Mouse (Mus musculus) MEL (cell line): ENCODE data around the gene Rpn2. TPM values are rescaled to one million over a fixed set of nuclear protein-coding genes. Genes with fewer than 3 reads are reported as not detected.

Experiments used
- DNase-seq: peaks from one replicate; pipeline ENCODE4 v3.0.0; 2011; ENCODE audit warnings: low read depth, low spot score
- H3K27ac ChIP-seq: 2 replicates; pipeline ENCODE4 v1.5.1; 2012; ENCODE audit warnings: low read depth, mild to moderate bottlenecking, control low read depth, low read length, moderate library complexity; ENCODE audit not compliant: control insufficient read depth
- H3K27me3 ChIP-seq, 2 experiments: fragments of 150-350 bp in 1 of 2; sonication (generic) in 1 of 2; 2 replicates each; pipeline ENCODE4 v1.6.1; 2012; ENCODE audit warnings: low read length in 2 of 2, mild to moderate bottlenecking in 2 of 2, improper control_type of control experiment in 1 of 2, moderate library complexity in 1 of 2; ENCODE audit not compliant: insufficient read depth in 2 of 2, control insufficient read depth in 1 of 2
- H3K36me3 ChIP-seq, 2 experiments: 2 replicates each; pipeline ENCODE4 v1.6.1; 2012 to 2014; ENCODE audit warnings: low read length in 2 of 2, improper control_type of control experiment in 1 of 2, inconsistent platforms in 1 of 2, mild to moderate bottlenecking in 1 of 2; ENCODE audit not compliant: insufficient read depth in 2 of 2, control insufficient read depth in 1 of 2
- H3K4me1 ChIP-seq, 2 experiments: fragments of 150-350 bp in 1 of 2; sonication (generic) in 1 of 2; 2 replicates each; pipeline ENCODE4 v1.6.1; 2012; ENCODE audit warnings: low read length in 2 of 2, improper control_type of control experiment in 1 of 2, mild to moderate bottlenecking in 1 of 2; ENCODE audit not compliant: insufficient read depth in 2 of 2, control insufficient read depth in 1 of 2
- H3K4me3 ChIP-seq, 2 experiments: fragments of 150-350 bp in 1 of 2; sonication (generic) in 1 of 2; 2 replicates each; pipeline ENCODE4 v1.5.1; 2012; ENCODE audit warnings: low read depth in 2 of 2, low read length in 2 of 2, mild to moderate bottlenecking in 2 of 2, moderate library complexity in 2 of 2, control low read depth in 1 of 2, improper control_type of control experiment in 1 of 2; ENCODE audit not compliant: control insufficient read depth in 1 of 2, insufficient read depth in 1 of 2
- H3K79me2 ChIP-seq: 2 replicates; pipeline ENCODE4 v1.6.1; 2012; ENCODE audit warnings: mild to moderate bottlenecking, low read length, moderate library complexity; ENCODE audit not compliant: control insufficient read depth, poor library complexity, insufficient read depth
- H3K9ac ChIP-seq: 2 replicates; pipeline ENCODE4 v1.6.1; 2012; ENCODE audit warnings: low read depth, mild to moderate bottlenecking, control low read depth, low read length, moderate library complexity; ENCODE audit not compliant: control insufficient read depth, poor library complexity, severe bottlenecking
- H3K9me3 ChIP-seq: fragments of 150-350 bp; sonication (generic); replicated peaks from 2 replicates; pipeline ENCODE4 v1.6.1; 2012; ENCODE audit warnings: mild to moderate bottlenecking, low read length, improper control_type of control experiment, moderate library complexity; ENCODE audit not compliant: insufficient read depth
- CTCF ChIP-seq, 3 experiments: IDR thresholded peaks in 2 of 3; conservative IDR thresholded peaks in 1 of 3; 2 replicates each; pipeline ENCODE4 v1.5.1; 2011 to 2012; ENCODE audit warnings: low read length in 3 of 3, low read depth in 2 of 3, mild to moderate bottlenecking in 2 of 3, improper control_type of control experiment in 1 of 3, inconsistent platforms in 1 of 3, mixed read lengths in 1 of 3, moderate library complexity in 1 of 3; ENCODE audit not compliant: control insufficient read depth in 1 of 3, insufficient read depth in 1 of 3, poor library complexity in 1 of 3, severe bottlenecking in 1 of 3
- HCFC1 ChIP-seq: IDR thresholded peaks from 2 replicates; pipeline ENCODE4 v1.6.1; 2012; ENCODE audit warnings: low read depth, mild to moderate bottlenecking, inconsistent platforms, low read length, improper control_type of control experiment, moderate library complexity
- KAT2A ChIP-seq: conservative IDR thresholded peaks from 2 replicates; pipeline ENCODE4 v1.6.1; 2012; ENCODE audit warnings: low read depth, low read length, improper control_type of control experiment, inconsistent platforms
- NELFE ChIP-seq: IDR thresholded peaks from 2 replicates; pipeline ENCODE4 v1.6.1; 2011; ENCODE audit warnings: low read depth, low read length, improper control_type of control experiment
- SMC3 ChIP-seq: IDR thresholded peaks from 2 replicates; pipeline ENCODE4 v1.6.1; 2011; ENCODE audit warnings: low read depth, low read length, improper control_type of control experiment
- polyA plus RNA-seq, 2 experiments: library from polyadenylated mRNA; stranded (reverse) in 1 of 2; unstranded in 1 of 2; fragments of >175 nt in 1 of 2; fragments of >200 nt in 1 of 2; gene quantifications; 2 replicates each; pipeline versions ENCODE4 v1.2.1 to v1.2.4; 2012; ENCODE audit warnings: low replicate concordance in 2 of 2, low read depth in 1 of 2; ENCODE audit not compliant: insufficient read length in 2 of 2, insufficient read depth in 1 of 2, missing spikeins in 1 of 2
- total RNA-seq: library from RNA; depleted of rRNA; stranded (reverse); fragments of 300-350 nt; gene quantifications from 2 replicates; pipeline ENCODE4 v1.2.3, GENCODE M21; 2012; rRNA removed

The Rpn2 gene
- total and polyA plus RNA-seq, 3 experiments, result 284 to 316 (median 310) TPM

DNA sequence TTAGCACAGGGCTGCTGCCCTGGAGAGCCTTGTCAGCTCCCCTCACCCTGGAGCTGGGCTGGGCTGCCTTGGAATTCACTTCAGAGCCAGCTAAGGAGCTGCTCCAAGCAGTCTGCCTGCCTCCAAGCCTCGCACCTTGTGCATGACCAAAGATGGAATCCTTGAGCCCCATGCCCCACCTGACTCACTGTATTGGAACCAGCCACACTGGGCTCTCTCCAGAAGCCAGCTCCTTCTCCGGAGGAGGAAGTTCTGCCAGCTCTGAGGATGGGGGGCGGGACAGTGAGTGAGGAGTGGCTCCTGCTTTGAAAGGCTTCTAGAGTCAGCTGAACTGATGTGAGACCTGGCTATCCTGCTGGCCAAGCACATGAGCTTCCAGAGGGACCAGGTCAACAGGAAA, 94.9 kb downstream of the Rpn2 start:
- peaks cover 15% of the 10 kb centered on the region; the same call in 1 of the 2 replicates for H3K79me2 ChIP-seq
- no peak overlapping the region for H3K4me3 ChIP-seq
- H3K9me3 ChIP-seq, result no peaks in the 10 kb centered on the region
- DNase-seq, result no peak
- no peaks in the 10 kb centered on the region; a peak in 1 of 4 replicates for H3K4me1 ChIP-seq
- H3K36me3 ChIP-seq, result peaks cover 0 to under 1% of the 10 kb centered on the region in 2 experiments; a peak in 3 of 4 replicates
- TF ChIP-seq SMC3 (no peak), NELFE (no peak), HCFC1 (no peak), CTCF (IDR thresholded peaks at IDR 0.05 in 2 of 3, conservative IDR thresholded peaks at IDR 0.05 in 1 of 3; ENCODE audit: control insufficient read depth in 1 of 3, insufficient read depth in 1 of 3, low read depth in 2 of 3, low read length in 3 of 3, poor library complexity in 1 of 3, severe bottlenecking in 1 of 3) (no peak)
- no peaks in the 10 kb centered on the region for H3K27me3 ChIP-seq
- H3K9ac ChIP-seq, result no peak overlapping the region
- no peak overlapping the region for H3K27ac ChIP-seq

DNA sequence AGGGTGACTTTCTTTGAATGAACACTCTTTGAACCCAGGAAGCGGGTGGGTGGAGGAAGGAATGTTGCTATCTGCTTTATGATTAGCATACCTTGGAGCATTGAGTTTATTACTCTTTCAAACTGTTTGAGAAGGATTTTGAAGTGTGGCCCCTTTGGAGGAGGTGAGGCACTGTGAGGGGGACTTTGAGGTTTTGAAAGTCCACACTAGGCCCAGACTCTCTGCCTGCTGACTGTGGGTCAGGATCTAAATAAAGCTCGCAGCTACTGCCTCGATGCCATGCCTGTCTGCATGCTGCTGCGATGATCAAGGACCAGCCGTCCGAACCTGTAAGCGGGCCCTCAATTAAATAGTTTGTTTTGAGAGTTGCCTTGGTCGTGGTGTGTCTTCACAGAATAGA, 96.2 kb downstream of the Rpn2 start:
- TF ChIP-seq KAT2A, result no peak
- peaks cover 9% of the 10 kb centered on the region; the same call in 1 of the 2 replicates for H3K79me2 ChIP-seq
- no peaks in the 10 kb centered on the region for H3K9me3 ChIP-seq
- H3K27ac ChIP-seq, result no peak overlapping the region
- H3K4me1 ChIP-seq, result no peaks in the 10 kb centered on the region; a peak in 1 of 4 replicates
- H3K36me3 ChIP-seq, result no peaks in the 10 kb centered on the region; a peak in 3 of 4 replicates
- H3K4me3 ChIP-seq, result no peak overlapping the region
- H3K9ac ChIP-seq, result no peak overlapping the region
- H3K27me3 ChIP-seq, result no peaks in the 10 kb centered on the region
- DNase-seq, result no peak

Other genes with a start within 250 kb of the Rpn2 start
- 0.20 and 0.50 TPM in 2 replicates for gene Soga1, start 199.8 kb upstream of the Rpn2 start, total RNA-seq
- gene Soga1, start 199.8 kb upstream of the Rpn2 start, polyA plus RNA-seq, result 1 to 10 TPM in 1 of 2 experiments, not detected in 1; 2.0 TPM
- gene Tldc2, start 192.0 kb upstream of the Rpn2 start, total RNA-seq, result not detected in 2 replicates
- gene Tldc2, start 192.0 kb upstream of the Rpn2 start, polyA plus RNA-seq, result not detected
- gene Samhd1, start 143.8 kb upstream of the Rpn2 start, total RNA-seq, result 15.7 and 19.7 TPM in 2 replicates
- gene Samhd1, start 143.8 kb upstream of the Rpn2 start, polyA plus RNA-seq, result 10 to 100 TPM; 50.5 to 76.8 TPM
- 14.8 and 17.8 TPM in 2 replicates for gene Rbl1, start 74.5 kb upstream of the Rpn2 start, total RNA-seq
- gene Rbl1, start 74.5 kb upstream of the Rpn2 start, polyA plus RNA-seq, result 10 to 100 TPM in 1 of 2 experiments, not detected in 1; 18.1 TPM
- 0.10 and 0.15 TPM in 2 replicates for gene Mroh8, start 532 bp downstream of the Rpn2 start, total RNA-seq
- under 1 TPM in 1 of 2 experiments, not detected in 1; 0.18 TPM for gene Mroh8, start 532 bp downstream of the Rpn2 start, polyA plus RNA-seq
- not detected in 2 replicates for gene Ghrh, start 68.5 kb downstream of the Rpn2 start, total RNA-seq
- gene Ghrh, start 68.5 kb downstream of the Rpn2 start, polyA plus RNA-seq, result not detected
- gene Manbal, start 88.6 kb downstream of the Rpn2 start, total RNA-seq, result 19.8 and 28.4 TPM in 2 replicates
- 10 to 100 TPM in 1 of 2 experiments, not detected in 1; 65.7 TPM for gene Manbal, start 88.6 kb downstream of the Rpn2 start, polyA plus RNA-seq
- 0.23 and 0.29 TPM in 2 replicates for gene Src, start 139.4 kb downstream of the Rpn2 start, total RNA-seq
- 1 to 10 TPM in 1 of 2 experiments, not detected in 1; 4.2 TPM for gene Src, start 139.4 kb downstream of the Rpn2 start, polyA plus RNA-seq